Mouse (Mus musculus) CH12.LX (cell line): ENCODE measurements around the gene Rpp25. TPM values are rescaled to one million over a fixed set of nuclear protein-coding genes. Genes with fewer than 3 reads are reported as not detected.

Source experiments
- DNase-seq: peaks from one replicate; pipeline ENCODE4 v3.0.0-alpha.2; 2013; ENCODE audit errors: extremely low read depth
- H3K27ac ChIP-seq: 2 replicates; pipeline ENCODE4 v1.5.1; 2012; ENCODE audit warnings: low read depth, mild to moderate bottlenecking, control low read depth, moderate library complexity; ENCODE audit not compliant: insufficient read depth
- H3K27me3 ChIP-seq: replicated peaks from 2 replicates; pipeline ENCODE3; 2012; ENCODE audit warnings: inconsistent platforms
- H3K36me3 ChIP-seq, 2 experiments: replicated peaks in 1 of 2; 2 replicates each; pipeline versions ENCODE3 to v1.6.1; 2012; ENCODE audit warnings: inconsistent platforms in 1 of 2, low read length in 1 of 2, mild to moderate bottlenecking in 1 of 2, mixed read lengths in 1 of 2, moderate library complexity in 1 of 2; ENCODE audit not compliant: control insufficient read depth in 1 of 2, insufficient read depth in 1 of 2
- H3K4me1 ChIP-seq, 2 experiments: 2 replicates each; pipeline ENCODE4 v1.6.1; 2012; ENCODE audit warnings: inconsistent platforms in 1 of 2, moderate library complexity in 1 of 2; ENCODE audit not compliant: insufficient read depth in 2 of 2, control insufficient read depth in 1 of 2
- H3K4me2 ChIP-seq: 2 replicates; pipeline ENCODE4 v1.6.1; 2012; ENCODE audit warnings: low read depth, mild to moderate bottlenecking, control low read depth; ENCODE audit not compliant: poor library complexity, insufficient read depth, severe bottlenecking
- H3K4me3 ChIP-seq, 3 experiments: fragments of 150-350 bp in 1 of 3; sonication (generic) in 1 of 3; replicated peaks in 1 of 3; 2 replicates each; pipeline versions ENCODE3 to v1.5.1; 2011 to 2012; ENCODE audit warnings: low read depth in 2 of 3, low read length in 2 of 3, mild to moderate bottlenecking in 2 of 3, moderate library complexity in 2 of 3, control low read depth in 1 of 3, improper control_type of control experiment in 1 of 3, inconsistent platforms in 1 of 3, mixed read lengths in 1 of 3; ENCODE audit not compliant: poor library complexity in 1 of 3
- H3K79me2 ChIP-seq: replicated peaks from 2 replicates; pipeline ENCODE4 v1.6.1; 2012; ENCODE audit warnings: mild to moderate bottlenecking, moderate library complexity; ENCODE audit not compliant: control insufficient read depth, poor library complexity, insufficient read depth, severe bottlenecking; ENCODE audit errors: extremely low read depth
- H3K9ac ChIP-seq: 2 replicates; pipeline ENCODE4 v1.6.1; 2012; ENCODE audit warnings: low read depth, mild to moderate bottlenecking, control low read depth, moderate library complexity; ENCODE audit not compliant: insufficient read depth
- H3K9me3 ChIP-seq: replicated peaks from 2 replicates; pipeline ENCODE3; 2012; ENCODE audit warnings: low read length, inconsistent platforms, mixed read lengths
- BHLHE40 ChIP-seq: IDR thresholded peaks from 2 replicates; pipeline ENCODE4 v1.6.1; 2011; ENCODE audit warnings: mild to moderate bottlenecking, low read depth, low read length, improper control_type of control experiment
- CHD2 ChIP-seq: IDR thresholded peaks from 2 replicates; pipeline ENCODE4 v1.6.1; 2011; ENCODE audit warnings: low read length, improper control_type of control experiment
- CTCF ChIP-seq, 2 experiments: IDR thresholded peaks in 1 of 2; conservative IDR thresholded peaks in 1 of 2; 2 replicates each; pipeline ENCODE4 v1.5.1; 2011 to 2012; ENCODE audit warnings: low read depth in 2 of 2, low read length in 2 of 2, improper control_type of control experiment in 1 of 2, inconsistent platforms in 1 of 2, mild to moderate bottlenecking in 1 of 2, moderate library complexity in 1 of 2
- EP300 ChIP-seq: IDR thresholded peaks from 2 replicates; pipeline ENCODE4 v1.6.1; 2011; ENCODE audit warnings: low read length, improper control_type of control experiment
- ETS1 ChIP-seq: conservative IDR thresholded peaks from 2 replicates; pipeline ENCODE4 v1.6.1; 2012; ENCODE audit warnings: low read depth, mild to moderate bottlenecking, inconsistent platforms, low read length, improper control_type of control experiment, moderate library complexity
- GABPA ChIP-seq: IDR thresholded peaks from 2 replicates; pipeline ENCODE4 v1.6.1; 2012; ENCODE audit warnings: low read depth, low read length, improper control_type of control experiment, inconsistent platforms; ENCODE audit not compliant: insufficient replicate concordance
- HCFC1 ChIP-seq: IDR thresholded peaks from 2 replicates; pipeline ENCODE4 v1.6.1; 2012; ENCODE audit warnings: low read depth, mild to moderate bottlenecking, inconsistent platforms, low read length, improper control_type of control experiment
- IRF4 ChIP-seq: IDR thresholded peaks from 2 replicates; pipeline ENCODE4 v1.6.1; 2014; ENCODE audit warnings: low read depth, mild to moderate bottlenecking, inconsistent platforms, low read length, improper control_type of control experiment
- JUND ChIP-seq: conservative IDR thresholded peaks from 2 replicates; pipeline ENCODE4 v1.6.1; 2011; ENCODE audit warnings: low read depth, low read length, improper control_type of control experiment
- MAFK ChIP-seq: IDR thresholded peaks from 2 replicates; pipeline ENCODE4 v1.6.1; 2011; ENCODE audit warnings: low read length, improper control_type of control experiment; ENCODE audit not compliant: insufficient replicate concordance
- MAX ChIP-seq: IDR thresholded peaks from 2 replicates; pipeline ENCODE4 v1.6.1; 2011; ENCODE audit warnings: low read length, improper control_type of control experiment
- MAZ ChIP-seq: IDR thresholded peaks from 2 replicates; pipeline ENCODE4 v1.6.1; 2012; ENCODE audit warnings: low read depth, mild to moderate bottlenecking, inconsistent platforms, low read length, improper control_type of control experiment, moderate library complexity
- MEF2A ChIP-seq: IDR thresholded peaks from 2 replicates; pipeline ENCODE4 v1.6.1; 2014; ENCODE audit warnings: low read depth, mild to moderate bottlenecking, inconsistent platforms, low read length, improper control_type of control experiment, borderline replicate concordance
- MXI1 ChIP-seq: IDR thresholded peaks from 2 replicates; pipeline ENCODE4 v1.6.1; 2011; ENCODE audit warnings: mild to moderate bottlenecking, low read depth, low read length, improper control_type of control experiment
- POLR2AphosphoS2 ChIP-seq: IDR thresholded peaks from 2 replicates; pipeline ENCODE4 v1.6.1; 2011; ENCODE audit warnings: low read depth, low read length, improper control_type of control experiment
- SMC3 ChIP-seq: IDR thresholded peaks from 2 replicates; pipeline ENCODE4 v1.6.1; 2011; ENCODE audit warnings: low read depth, low read length, improper control_type of control experiment
- TBP ChIP-seq: conservative IDR thresholded peaks from 2 replicates; pipeline ENCODE4 v1.6.1; 2011; ENCODE audit warnings: low read depth, low read length, improper control_type of control experiment
- UBTF ChIP-seq: IDR thresholded peaks from 2 replicates; pipeline ENCODE4 v1.6.1; 2012; ENCODE audit warnings: low read depth, mild to moderate bottlenecking, inconsistent platforms, low read length, improper control_type of control experiment, moderate library complexity
- USF1 ChIP-seq: IDR thresholded peaks from 2 replicates; pipeline ENCODE4 v1.6.1; 2014; ENCODE audit warnings: low read depth, mild to moderate bottlenecking, inconsistent platforms, low read length, improper control_type of control experiment
- USF2 ChIP-seq: conservative IDR thresholded peaks from 2 replicates; pipeline ENCODE4 v1.6.1; 2011; ENCODE audit warnings: low read depth, low read length, improper control_type of control experiment
- ZC3H11A ChIP-seq: IDR thresholded peaks from 2 replicates; pipeline ENCODE4 v1.6.1; 2012; ENCODE audit warnings: low read depth, mild to moderate bottlenecking, inconsistent platforms, low read length, improper control_type of control experiment
- ZKSCAN1 ChIP-seq: IDR thresholded peaks from 2 replicates; pipeline ENCODE4 v1.6.1; 2012; ENCODE audit warnings: low read depth, inconsistent platforms, low read length, improper control_type of control experiment, borderline replicate concordance
- ZMIZ1 ChIP-seq: IDR thresholded peaks from 2 replicates; pipeline ENCODE4 v1.6.1; 2012; ENCODE audit warnings: low read depth, mild to moderate bottlenecking, inconsistent platforms, low read length, improper control_type of control experiment
- ZNF384 ChIP-seq: IDR thresholded peaks from 2 replicates; pipeline ENCODE4 v1.6.1; 2012; ENCODE audit warnings: low read depth, low read length, improper control_type of control experiment, inconsistent platforms
- dilution Hi-C: fragments of 300-500 bp; cut with MboI; formaldehyde crosslinking; loops from 2 replicates; pipeline ENCODE4 v1.14.3; 2020; ENCODE audit warnings: low sequenced_read_pairs; ENCODE audit not compliant: extremely low pct_unique_long_range_greater_than_20kb, extremely low pct_ligation_motif_present
- in situ Hi-C: fragments of 300-500 bp; cut with MboI; formaldehyde crosslinking; loops from 3 replicates; pipeline ENCODE4 v1.14.3; 2019; ENCODE audit warnings: low sequenced_read_pairs, low pct_ligation_motif_present, low pct_unique_long_range_greater_than_20kb, mixed read lengths
- polyA plus RNA-seq: library from polyadenylated mRNA; unstranded; fragments of >175 nt; gene quantifications from 2 replicates; pipeline ENCODE4 v1.2.1, GENCODE M21; 2012; ENCODE audit warnings: low read depth; ENCODE audit not compliant: insufficient read length
- total RNA-seq, 2 experiments: library from RNA; depleted of rRNA; stranded (reverse); fragments of 300-350 nt in 1 of 2; fragments of >200 nt in 1 of 2; gene quantifications; 2 replicates each; pipeline ENCODE4 v1.2.3; 2012 to 2014

The Rpp25 gene
- total and polyA plus RNA-seq, 3 experiments, result 0.21 TPM; not detected in 2

DNA sequence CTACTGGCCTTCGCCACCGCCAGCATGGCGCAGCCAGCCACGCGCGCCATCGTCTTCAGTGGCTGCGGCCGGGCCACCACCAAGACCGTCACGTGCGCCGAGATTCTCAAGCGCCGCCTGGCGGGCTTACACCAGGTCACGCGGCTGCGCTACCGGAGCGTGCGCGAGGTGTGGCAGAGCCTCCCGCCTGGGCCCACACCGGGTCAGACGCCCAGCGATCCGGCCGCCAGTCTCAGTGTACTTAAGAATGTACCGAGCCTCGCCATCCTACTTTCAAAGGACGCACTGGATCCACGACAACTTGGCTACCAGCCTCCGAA, 515 bp downstream of the Rpp25 start:
- no peak overlapping the region for H3K4me3 ChIP-seq
- H3K27ac ChIP-seq, result no peak overlapping the region
- H3K79me2 ChIP-seq, result no peaks in the 10 kb centered on the region
- in situ Hi-C loops (loop anchor here (10.0 kb wide), 1 partner anchor 60 kb away; the partner anchor contains the start of gene Ppcdc), dilution Hi-C loops (no loop called here)
- no peaks in the 10 kb centered on the region for H3K27me3 ChIP-seq
- no peak for TF ChIP-seq SMC3
- no peak for TF ChIP-seq EP300
- no peak for TF ChIP-seq ZC3H11A
- no peak for TF ChIP-seq USF1
- no peak for TF ChIP-seq HCFC1
- TF ChIP-seq GABPA, result no peak
- no peak for TF ChIP-seq JUND
- TF ChIP-seq MEF2A, result no peak
- H3K36me3 ChIP-seq, result peaks cover 0 to 8% of the 10 kb centered on the region in 2 experiments
- DNase-seq, result no peak
- H3K9me3 ChIP-seq, result peaks cover 4% of the 10 kb centered on the region
- no peak overlapping the region for H3K4me2 ChIP-seq
- peaks cover 0 to 3% of the 10 kb centered on the region in 2 experiments; a peak in 1 of 4 replicates for H3K4me1 ChIP-seq
- H3K9ac ChIP-seq, result no peak overlapping the region

DNA sequence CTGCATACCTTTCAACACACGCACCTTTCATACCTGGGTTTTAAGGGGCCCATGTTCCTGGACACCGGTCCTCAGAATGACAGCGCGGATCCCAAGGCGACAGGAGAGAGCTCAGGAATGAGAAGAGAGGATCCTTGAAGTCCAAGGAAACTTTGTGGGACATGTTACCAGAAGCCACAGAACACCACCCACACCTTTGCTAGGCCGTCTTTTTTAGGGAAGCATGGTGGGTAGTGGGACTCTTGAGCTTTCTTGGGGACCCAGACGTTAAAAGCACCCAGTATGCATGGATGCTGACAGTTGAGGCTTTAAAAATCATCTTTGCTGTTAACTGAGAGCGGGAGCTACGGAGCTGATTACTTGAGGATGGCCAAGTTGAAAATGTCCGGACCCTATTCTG, 1.1 kb downstream of the Rpp25 start:
- Histone ChIP-seq H3K27me3 (no peaks in the 10 kb centered on the region), H3K27ac (no peak overlapping the region), H3K4me3 (no peak overlapping the region), H3K36me3 (peaks cover 0 to 9% of the 10 kb centered on the region in 2 experiments), H3K79me2 (no peaks in the 10 kb centered on the region), H3K9me3 (peaks cover 4% of the 10 kb centered on the region), H3K4me2 (no peak overlapping the region), H3K9ac (no peak overlapping the region), H3K4me1 (peaks cover 0 to 3% of the 10 kb centered on the region in 2 experiments; a peak in 1 of 4 replicates)
- no peak for DNase-seq
- in situ Hi-C loops (loop anchor here (10.0 kb wide), 1 partner anchor 60 kb away; the partner anchor contains the start of gene Ppcdc), dilution Hi-C loops (no loop called here)
- TF ChIP-seq ETS1 (no peak), HCFC1 (no peak), TBP (no peak), MAFK (no peak), USF2 (no peak), ZKSCAN1 (no peak), MEF2A (no peak), ZNF384 (no peak), ZMIZ1 (no peak), MAX (no peak), MAZ (no peak), MXI1 (no peak), CTCF (conservative IDR thresholded peaks at IDR 0.05 in 1 of 2, IDR thresholded peaks at IDR 0.05 in 1 of 2; ENCODE audit: low read depth in 2 of 2, low read length in 2 of 2) (no peak), POLR2AphosphoS2 (no peak), ZC3H11A (no peak), BHLHE40 (no peak), UBTF (no peak), IRF4 (no peak), CHD2 (no peak), SMC3 (no peak)
